Mouse (Mus musculus) thymus, postnatal 14 days (tissue): ENCODE data around the gene Kif13a.
A peak's percentile ranks its signal among the peaks of the same experiment; 100 is the strongest.

Experiments used
- DNase-seq: peaks from one replicate; pipeline ENCODE4 v3.0.0; 2021

Gene Kif13a

DNA sequence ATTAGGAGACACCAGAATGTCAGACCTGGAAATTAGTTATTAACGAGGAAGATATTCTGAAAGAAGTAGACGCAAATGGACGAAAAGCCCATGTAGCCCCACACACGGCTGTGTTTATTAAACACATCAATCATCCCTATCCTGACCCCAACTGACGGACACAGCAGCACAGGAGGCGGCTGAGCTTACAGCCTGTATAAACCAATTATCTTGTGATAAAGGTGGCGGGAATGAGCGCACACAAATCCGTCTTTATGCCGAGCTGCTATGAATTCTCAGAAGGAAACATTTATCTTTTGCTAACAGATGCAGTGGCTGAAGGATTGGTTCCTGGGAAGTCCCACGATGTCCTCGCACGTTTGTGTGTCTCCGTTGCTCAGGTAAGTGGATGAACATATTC is 48.9 kb downstream of the Kif13a start:
- DNase-seq: no peak

DNA sequence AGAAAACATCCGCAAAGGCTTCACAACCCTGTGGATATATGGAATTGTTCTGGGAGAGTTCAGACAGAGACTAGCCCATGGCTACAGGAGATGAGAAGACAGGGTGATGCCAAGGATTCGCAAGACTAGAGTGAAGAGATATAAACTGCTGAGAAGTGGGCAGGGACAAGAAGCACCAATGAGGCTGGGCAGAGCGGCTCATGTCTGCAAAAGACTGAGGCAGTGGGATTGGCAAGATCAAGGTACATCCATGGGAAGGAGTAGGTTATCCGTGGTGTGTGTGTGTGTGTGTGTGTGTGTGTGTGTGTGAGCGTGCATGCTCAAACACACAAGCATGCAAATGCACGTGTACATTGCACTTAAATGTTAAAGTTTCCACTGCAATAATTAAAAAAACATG is 49.4 kb downstream of the Kif13a start:
- no peak for DNase-seq

DNA sequence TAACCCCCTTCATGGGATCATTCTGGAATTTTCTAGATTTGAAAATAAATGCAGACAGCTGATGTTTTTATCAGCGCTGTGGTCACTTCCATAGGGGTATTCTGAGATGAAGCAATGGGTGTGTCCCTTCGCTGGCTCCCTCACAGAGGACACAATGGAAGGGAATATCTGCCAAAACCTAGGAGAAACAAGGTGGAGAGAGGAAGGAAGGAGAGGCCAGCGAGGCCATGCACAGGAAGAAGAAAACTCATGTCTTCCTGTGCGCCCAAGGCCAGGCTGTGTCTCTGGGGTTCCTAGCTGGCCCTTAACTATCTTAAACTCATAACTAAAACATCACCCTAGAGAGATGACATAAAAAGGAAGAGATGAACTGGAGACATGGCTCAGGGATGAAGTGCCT is 52.6 kb downstream of the Kif13a start:
- no peak for DNase-seq

DNA sequence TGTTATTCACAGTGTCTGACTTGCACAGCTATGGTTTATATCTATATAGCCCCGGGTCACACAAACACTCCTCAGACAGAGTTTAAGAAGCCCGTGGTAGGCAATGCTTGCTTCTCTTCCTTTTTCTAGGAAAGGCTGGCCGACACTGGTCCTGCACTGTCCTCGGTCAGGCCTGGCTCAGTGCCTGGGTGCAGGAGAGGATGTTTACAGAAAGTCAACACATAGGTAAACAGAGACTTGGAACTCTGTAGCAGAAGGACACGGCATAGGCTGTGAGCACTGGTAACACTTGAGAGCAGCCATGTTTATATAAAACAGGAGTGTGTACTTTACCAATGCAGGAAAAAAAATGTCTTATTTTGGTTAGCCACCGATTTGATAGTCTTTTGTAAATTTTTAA is 54.3 kb downstream of the Kif13a start:
- DNase-seq: no peak

DNA sequence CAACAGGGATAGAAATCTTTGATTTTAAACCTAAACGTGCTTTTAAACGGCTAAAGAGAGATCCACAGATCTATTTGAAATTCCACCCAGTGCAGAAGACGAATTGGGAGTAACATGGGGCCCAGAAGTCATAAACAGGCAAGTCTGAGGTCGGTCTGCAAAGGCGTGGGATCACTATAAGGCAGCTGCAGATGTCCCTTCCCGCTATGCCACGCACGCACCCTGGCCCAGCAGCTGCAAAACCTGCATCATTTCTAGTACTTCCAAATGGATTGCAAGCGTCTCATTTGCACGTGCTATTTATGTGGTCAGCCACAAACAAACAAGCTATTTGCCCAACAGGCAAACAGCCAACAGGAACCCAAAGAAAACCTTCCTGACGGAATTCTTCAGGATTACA is 56.9 kb downstream of the Kif13a start:
- DNase-seq: no peak

DNA sequence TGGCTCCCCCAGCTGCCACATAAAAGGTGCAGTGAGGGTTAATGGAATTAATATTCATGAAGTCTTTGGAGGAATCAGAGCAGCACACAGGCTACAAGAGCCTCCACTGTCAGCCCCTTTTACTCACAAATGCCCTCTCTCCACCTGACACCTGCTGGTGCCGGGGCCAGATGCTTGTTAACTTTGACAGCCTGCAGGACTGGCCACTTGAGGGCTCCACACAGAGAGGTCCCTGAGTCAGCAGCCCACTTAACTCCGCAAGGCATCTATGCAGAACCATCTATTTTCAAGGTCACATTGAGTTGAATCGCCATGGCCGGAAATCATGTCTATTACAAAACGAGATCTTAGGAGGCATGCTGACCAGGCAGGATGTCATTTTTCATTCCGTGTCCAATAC is 57.5 kb downstream of the Kif13a start:
- no peak for DNase-seq

DNA sequence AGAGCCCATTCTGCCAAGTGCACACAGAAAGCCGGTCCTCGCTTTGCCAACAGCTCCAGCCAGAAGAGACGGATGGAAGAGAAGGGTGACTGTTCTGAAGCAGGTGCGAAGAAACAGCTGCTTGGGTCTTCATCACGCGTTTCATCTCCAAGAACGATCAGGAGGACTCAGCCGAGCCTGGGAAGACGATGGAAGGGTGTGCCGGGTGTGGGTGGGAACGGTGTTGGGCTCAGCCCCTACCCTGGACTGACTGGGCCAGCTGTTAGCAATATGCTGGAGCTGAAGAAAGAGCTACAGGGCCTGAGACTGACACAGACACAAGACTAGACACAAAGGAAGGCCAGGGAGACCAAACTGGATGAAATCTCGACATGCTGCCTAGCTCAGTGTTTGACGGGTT is 60.2 kb downstream of the Kif13a start:
- DNase-seq: no peak

DNA sequence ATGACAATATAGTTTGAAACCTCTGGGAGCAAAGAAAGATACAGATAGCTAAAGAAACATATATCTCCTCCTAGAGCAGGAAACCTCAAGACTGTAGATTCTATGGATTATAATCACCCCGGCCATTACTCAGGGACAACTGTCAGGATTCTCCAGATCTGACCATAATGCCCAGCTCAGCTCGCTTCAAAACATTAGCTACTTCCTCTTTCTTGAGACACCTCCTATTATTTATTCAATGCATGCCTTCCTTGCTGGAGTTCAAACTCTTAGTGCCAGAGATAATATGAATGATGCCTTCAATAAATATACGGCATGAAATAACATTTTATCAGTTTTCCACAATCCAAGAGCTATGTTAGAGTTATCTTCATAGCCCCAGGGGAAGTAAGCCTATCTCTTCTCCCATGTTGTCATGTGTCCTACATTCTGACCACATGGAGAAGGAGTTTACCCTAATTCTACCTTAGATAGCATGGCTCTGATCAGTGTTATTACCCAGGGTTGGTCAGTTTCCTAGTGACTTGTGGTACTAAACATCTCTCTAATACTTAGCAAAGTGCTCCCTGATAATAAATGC is 66.4 kb downstream of the Kif13a start:
- DNase-seq: no peak

DNA sequence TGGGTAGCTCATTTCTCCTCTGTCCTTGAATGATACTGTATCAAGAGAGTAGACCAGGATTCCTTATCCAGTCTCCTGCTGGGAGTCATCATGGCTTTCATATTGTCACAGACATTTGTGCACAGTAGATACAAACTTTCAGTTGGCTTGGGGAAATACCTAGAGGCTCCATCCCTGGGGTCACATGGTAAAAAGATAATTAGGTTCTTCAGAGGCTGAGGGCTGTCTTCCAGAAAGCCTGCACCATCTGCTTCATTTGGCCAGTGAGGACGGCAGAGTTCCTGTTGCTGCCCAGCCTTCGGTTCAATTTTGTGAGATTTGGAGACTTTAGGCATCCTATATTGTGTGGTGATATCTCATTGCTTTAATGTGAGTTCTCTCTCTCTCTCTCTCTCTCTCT is 69.8 kb downstream of the Kif13a start:
- no peak for DNase-seq

DNA sequence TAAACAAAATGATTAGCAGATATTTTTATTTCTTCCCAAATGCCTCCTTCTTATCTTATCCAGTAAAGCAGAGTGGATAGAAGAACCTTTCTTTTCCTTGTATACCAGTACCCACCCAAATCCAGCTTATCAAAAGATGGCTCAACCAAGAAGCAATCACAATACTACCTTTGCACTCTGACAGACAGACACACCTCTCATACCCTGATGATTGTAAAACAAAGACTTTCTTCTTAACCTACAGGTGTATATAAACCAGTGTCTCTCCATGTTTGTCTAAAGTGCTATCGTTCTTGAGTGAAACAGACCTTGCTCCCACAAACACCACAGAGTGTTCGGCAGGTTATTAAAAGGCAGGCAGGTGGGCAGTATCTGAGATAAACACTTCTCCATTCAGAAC is 70.5 kb downstream of the Kif13a start:
- no peak for DNase-seq

DNA sequence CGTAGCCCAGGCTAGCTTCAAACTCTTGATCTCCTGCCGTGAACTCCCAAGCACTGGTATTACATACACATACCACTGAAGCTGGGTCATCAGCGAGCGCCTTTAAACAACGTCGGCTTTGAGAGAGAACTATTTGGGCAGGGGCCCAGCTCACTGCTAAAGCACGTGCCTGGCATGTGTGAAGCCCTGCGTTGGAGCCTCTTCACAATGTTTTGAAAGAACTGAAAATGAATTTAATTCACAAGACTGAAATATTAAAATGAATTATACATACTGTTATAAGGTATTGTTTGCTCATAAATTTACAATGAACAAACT is 70.9 kb downstream of the Kif13a start:
- no peak for DNase-seq

DNA sequence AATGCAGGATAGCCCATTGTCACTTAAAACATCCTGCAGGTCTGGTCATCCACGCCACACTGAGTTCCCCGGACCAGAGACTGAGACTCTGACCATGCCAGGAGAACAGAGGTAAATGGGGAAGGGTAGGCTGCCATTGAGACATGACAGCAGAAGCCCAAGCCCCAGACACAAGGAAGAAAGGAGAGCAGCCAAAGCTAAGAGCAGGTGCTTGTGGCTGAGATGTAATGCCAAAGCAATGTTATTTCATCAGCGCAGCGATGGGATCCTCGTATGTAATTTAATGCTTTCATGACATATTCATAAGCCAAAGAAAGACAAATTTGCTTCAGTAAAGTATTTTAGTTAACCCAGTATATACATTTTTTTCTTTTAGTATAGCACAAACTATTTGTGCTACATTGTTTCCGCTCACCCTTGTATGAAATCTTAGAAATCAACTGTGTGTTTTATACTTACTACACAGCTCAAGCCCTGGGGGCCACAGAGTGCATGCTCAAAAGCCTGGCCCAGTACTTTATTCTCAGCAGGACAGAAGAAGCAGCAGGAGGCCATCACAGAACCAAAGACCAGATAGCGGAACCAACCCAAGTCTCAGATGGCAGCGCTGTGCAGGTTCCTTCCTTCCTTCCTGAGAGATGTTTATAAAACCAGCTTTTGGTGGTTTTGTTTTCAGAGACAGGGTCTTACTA is 71.4 kb downstream of the Kif13a start:
- no peak for DNase-seq

DNA sequence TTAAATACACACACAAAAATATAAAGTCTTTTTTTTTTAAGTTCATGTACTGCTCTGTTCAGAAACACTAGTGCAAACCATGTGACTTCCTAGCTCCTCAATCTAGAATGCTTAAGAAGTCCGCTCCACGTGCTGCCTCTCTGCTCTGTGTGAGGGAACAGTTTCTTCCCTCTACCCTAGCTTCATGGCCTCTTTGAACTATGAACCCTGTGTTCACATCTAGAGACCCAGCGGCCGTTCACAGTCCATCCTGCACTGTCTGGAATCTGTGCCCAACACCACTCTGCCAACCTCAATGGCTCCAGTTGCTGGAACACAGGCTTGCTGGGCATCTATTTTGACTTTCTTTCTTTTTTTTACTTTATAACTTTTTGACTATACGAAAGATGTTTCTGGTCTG is 75.2 kb downstream of the Kif13a start:
- DNase-seq: no peak

DNA sequence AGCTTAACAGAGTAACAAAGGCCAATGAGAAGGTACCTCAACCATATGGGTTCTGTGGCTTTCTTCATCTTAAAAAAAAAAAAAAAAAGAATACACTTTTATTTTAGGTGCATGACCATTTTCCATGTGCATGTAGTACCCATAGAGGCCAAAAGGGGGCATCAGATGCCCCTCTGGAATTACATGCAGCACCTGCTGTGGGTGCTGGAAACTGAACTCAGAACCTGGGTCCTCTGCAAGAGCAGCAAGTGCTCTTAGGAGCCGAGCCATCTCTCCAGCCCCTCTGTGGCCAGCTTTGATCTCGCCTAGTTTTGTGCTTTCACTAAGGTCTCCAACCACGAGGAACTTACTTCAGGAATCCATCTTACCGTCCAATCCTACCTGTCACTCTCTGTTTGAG is 77.2 kb downstream of the Kif13a start:
- no peak for DNase-seq

DNA sequence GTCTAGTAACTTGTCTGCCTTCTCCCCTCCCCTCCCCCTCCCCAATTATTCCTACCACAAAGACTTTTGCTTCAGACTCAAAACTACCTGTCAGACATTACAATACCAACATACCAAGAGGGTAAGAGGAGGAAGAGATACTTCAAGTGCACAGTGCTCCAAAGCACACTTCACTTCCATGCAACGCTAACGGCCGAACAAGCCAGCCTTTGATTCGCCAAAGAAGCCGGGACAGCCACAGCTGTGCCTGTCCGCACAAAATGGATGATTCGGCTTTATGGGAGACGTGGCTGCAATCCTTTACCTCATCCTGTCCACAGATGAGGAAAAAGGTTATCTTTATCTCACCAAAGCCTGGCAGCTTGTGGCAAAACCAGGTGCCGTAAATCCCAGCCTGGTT is 84.2 kb downstream of the Kif13a start:
- DNase-seq: no peak

DNA sequence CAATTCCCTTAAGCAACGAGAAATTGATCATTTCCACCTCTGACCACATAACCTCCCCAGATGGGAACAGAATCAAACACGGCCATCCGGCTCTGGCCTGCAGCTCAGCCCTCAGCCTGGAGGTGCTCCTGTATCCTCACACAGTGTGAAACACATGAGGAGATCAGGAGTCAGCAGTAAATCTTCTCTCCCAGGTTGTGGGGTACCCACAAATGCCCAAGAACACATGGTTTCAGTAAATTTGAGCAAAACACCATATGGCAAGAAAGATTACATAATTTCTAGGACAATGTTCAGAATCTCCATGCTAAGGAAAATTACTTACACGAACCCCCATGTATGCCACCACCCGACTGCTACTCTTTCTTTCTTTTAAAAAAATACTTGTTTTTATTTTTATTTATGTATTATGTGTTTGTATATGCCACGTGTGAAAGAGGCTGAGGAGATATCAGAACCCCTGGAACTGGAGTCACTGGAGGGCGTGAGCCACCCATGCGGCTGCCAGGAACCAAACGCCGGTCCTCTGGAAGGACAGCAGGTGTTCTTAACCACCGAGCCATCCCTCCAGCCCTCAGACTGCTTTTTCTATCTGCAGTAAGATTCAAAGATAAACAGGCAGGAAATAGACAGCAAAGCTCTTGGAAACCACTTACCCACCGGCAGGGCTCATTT is 85.0 kb downstream of the Kif13a start:
- peak; percentile 12 for DNase-seq

DNA sequence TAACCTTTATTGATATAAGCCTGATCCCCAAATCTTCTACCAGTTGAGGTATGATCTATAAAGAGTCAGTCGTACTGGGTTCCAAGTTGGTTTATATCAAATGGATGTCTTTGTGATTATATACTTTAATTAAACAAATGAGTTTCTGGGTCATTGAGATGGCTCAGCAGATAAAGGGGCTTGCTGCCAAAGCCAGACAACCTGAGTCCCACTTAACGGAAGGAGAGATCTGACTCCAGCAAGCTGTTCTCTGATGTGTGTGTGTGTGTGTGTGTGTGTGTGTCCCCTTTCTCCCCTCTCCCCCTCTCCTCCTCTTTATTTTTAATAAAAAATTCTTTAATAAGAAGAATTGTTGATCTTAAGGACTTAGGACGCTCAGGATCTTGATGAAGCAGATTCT is 86.0 kb downstream of the Kif13a start:
- DNase-seq: no peak

DNA sequence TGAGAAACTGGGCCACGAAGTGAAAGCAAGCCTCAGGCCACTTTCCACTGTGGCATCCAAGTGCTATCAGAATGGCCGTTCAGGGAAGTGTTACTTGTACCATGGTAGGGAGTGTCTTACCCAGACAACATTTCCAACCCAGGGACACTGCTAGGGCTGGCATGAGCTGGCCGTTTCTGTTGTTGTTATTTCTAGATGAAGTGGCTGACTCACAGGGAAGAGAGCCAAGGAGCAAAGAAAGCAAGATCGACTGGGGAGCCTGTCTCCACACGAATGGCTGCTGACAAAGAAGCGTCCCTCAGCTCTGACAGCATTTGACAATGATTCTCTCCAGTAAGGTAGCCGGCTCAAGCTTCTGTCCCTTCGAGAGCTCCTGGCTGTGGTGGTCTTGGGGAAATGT is 87.5 kb downstream of the Kif13a start:
- no peak for DNase-seq

DNA sequence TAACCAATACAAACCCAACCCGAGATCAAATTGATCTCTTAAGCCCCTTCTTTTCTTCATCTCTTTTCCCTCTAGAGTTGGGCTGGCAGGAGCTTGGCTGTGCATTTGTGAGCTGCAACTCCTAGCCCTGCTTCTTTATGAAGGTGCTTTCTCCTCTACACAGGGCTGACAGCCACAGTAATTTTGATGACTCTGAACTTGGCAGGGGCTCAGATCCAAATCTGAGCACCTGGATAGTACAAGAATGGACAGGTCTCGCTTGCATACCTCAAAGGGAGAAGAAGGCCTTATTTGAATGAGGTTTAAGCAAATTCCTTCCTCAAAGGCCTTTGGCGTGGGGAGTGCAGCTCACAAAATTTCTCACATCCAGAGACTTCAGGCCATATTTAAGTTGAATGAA is 88.0 kb downstream of the Kif13a start:
- DNase-seq: no peak

DNA sequence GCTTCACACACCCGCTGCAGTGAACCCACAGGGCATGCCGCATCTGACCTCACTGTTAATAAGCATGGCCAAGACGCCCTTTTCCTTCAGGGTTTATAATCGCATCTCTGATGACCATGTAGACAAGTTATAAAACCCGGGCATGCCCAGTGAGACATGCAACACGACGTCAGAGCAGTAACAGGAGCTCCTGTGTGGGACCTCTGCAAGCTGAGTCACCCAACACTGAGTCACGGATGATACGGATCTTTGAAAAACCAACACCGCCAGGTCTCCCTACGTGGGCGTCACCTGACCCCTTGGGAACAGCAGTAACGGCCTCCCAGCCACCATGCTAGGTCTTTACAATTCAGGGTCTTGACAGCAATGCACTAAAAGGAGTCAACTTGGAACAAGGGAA is 89.0 kb downstream of the Kif13a start:
- no peak for DNase-seq

DNA sequence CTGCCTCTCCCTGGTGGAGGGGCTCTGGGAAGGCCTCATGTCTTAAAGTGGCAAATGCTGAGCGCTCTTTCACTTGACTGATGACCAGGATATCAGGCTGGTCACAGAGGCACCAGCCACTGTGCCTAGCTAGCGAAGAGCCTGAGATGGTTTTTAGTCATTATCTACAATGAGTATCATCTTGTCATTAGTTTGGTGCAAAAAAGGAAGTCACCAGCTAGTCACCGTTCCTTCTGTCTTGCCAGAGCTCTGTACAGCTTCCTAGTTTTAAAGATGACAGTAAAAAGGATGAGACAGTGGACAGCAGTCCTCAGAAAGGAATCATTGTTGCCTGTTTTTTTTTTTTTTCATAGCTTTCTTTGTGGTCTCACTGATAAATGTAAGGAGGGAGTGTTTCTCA is 90.4 kb downstream of the Kif13a start:
- no peak for DNase-seq

DNA sequence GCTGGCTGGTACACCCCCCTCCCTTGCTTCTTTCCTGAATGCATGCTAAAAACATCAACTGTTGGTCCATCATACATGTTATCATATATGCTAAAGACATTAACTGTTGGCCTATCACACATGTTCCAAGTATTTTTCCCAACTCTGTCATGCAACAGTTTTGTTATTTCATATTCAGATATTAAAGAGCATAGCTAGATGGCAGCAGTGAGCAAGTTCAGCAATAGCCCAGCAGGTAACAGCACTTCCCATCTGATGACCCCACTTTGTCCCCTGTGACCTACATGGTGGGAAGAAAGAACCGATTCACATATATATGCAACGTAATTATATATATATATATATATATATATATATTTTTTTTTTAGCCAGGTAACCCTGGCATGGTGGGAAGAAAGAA is 91.1 kb downstream of the Kif13a start:
- peak; percentile 24 for DNase-seq

DNA sequence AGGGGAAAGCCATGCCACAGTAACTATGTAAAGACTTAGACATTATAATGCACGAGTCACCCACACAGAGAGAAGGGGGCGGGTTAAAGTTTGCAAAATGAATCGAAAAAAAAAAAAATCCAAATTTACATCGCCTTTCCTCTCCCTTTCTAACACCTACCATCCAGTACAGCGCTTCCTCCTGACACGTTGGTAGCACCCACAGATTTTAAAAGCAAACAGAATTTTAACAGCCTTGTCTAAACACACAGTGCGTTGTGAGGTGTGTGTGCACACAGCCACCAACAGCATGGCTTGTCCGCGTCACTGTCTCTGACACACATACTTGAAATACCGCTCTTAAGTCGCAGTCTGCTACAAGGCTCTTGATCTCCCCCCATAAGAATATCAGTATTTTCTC is 94.3 kb downstream of the Kif13a start:
- no peak for DNase-seq

DNA sequence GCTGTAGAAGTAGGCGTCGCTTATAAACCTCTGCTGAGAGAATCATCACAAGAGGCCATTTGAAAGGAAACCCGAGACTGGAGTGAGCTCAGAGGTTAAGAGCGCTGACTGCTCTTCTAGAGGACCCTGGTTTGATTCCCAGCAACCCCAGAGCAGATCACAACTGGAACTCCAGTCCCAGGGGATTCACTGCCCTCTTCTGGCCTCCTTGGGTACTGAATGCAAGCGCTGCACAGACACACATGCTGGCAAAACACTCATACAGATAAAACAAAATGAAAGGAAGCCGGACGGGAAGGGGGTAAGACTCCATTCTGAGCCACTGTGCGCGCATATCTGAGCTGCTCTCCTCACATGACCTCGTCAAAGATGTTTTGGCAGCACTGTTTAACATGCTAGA is 94.9 kb downstream of the Kif13a start:
- DNase-seq: no peak

DNA sequence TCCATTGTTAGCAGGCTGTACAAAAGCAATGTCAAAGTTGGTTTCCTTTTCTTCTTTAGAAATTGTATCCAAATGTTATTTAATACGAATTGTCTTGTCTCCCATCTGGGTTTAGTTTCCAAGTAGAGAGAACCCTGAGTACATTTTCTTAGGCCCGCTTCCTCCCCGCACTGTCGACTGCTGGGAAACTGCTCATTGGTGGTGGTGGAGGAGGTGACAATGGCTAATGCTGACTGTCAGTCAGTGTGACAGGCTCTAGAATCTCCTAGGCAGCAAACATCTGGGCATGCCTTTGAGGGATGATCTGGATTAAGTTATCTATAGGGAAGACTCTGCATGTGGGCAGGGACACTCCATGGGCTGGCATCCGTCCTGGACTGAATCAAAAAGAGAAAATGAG is 96.1 kb downstream of the Kif13a start:
- no peak for DNase-seq
